Mouse (Mus musculus) midbrain, embryonic 15.5 days (tissue): ENCODE measurements around the gene Kcnip4. TPM values are rescaled to one million over a fixed set of nuclear protein-coding genes. Genes with fewer than 3 reads are reported as not detected.

ENCODE experiments used
- ATAC-seq: fragments of 200-750 bp; cut with Nextera tagmentation; replicated peaks from 2 replicates; pipeline ENCODE4 v1.8.0; 2017; ENCODE audit warnings: moderate TSS enrichment
- H3K27ac ChIP-seq: fragments of 300-500 bp; sonication (generic); 2 replicates; pipeline ENCODE4 v1.5.1; 2015; ENCODE audit warnings: mild to moderate bottlenecking, inconsistent platforms
- H3K27me3 ChIP-seq: fragments of 300-500 bp; sonication (generic); replicated peaks from 2 replicates; pipeline ENCODE4 v1.6.1; 2015; ENCODE audit warnings: inconsistent platforms
- H3K36me3 ChIP-seq: fragments of 300-500 bp; sonication (generic); replicated peaks from 2 replicates; pipeline ENCODE4 v1.6.1; 2015; ENCODE audit warnings: inconsistent platforms
- H3K4me1 ChIP-seq: fragments of 300-500 bp; sonication (generic); 2 replicates; pipeline ENCODE4 v1.6.1; 2015; ENCODE audit warnings: inconsistent platforms
- H3K4me2 ChIP-seq: fragments of 300-500 bp; sonication (generic); 2 replicates; pipeline ENCODE4 v1.6.1; 2015; ENCODE audit warnings: inconsistent platforms, mild to moderate bottlenecking, moderate library complexity
- H3K4me3 ChIP-seq: fragments of 300-500 bp; sonication (generic); 2 replicates; pipeline ENCODE4 v1.5.1; 2015; ENCODE audit warnings: mild to moderate bottlenecking, inconsistent platforms
- H3K9ac ChIP-seq: fragments of 300-500 bp; sonication (generic); 2 replicates; pipeline ENCODE4 v1.6.1; 2015; ENCODE audit warnings: mild to moderate bottlenecking, inconsistent platforms
- H3K9me3 ChIP-seq: fragments of 300-500 bp; sonication (generic); 2 replicates; pipeline ENCODE4 v1.6.1; 2016; ENCODE audit warnings: inconsistent platforms
- whole genome bisulfite sequencing: fragments of 180-500 bp; shearing (Covaris S2); methylation state at CpG from one replicate; pipeline ENCODE4 v1.1.7; 2015; ENCODE audit warnings: mixed read lengths; 5-methylcytosine and 5-hydroxymethylcytosine counted together
- polyA plus RNA-seq: library from polyadenylated mRNA; unstranded; fragments of >200 nt; fragmentation: Nextera tagmentation; extraction: Ambion mirVana; gene quantifications from 2 replicates; pipeline ENCODE4 v1.2.1, GENCODE M21; 2015

The Kcnip4 gene
- polyA plus RNA-seq, 1 experiment from 2014 or later: 17.6 TPM

- H3K27me3 ChIP-seq: no peaks in the 10 kb centered on the region
- peak overlapping the region; percentile 52 for H3K9ac ChIP-seq
- H3K4me3 ChIP-seq: peak overlapping the region; percentile 47
- no peaks in the 10 kb centered on the region for H3K36me3 ChIP-seq
- peaks cover 10% of the 10 kb centered on the region; the same call in 1 of the 2 replicates for H3K4me1 ChIP-seq
- H3K27ac ChIP-seq: peak overlapping the region; percentile 38; the same call in 1 of the 2 replicates
- ATAC-seq: peak; percentile 86
- 1% methylated on average over 12 of the region's 12 CpGs for WGBS
- peak overlapping the region; percentile 75 for H3K4me2 ChIP-seq
- no peaks in the 10 kb centered on the region for H3K9me3 ChIP-seq
Observed at GRCm38 (mm10) chr5:48599481-48600040, 925.1 kb downstream of the Kcnip4 start.

GRCm38 (mm10) chr5:48588014-48588413 lies 936.7 kb downstream of the Kcnip4 start:
- no peaks in the 10 kb centered on the region for H3K36me3 ChIP-seq
- H3K27ac ChIP-seq: no peak overlapping the region
- H3K9me3 ChIP-seq: no peaks in the 10 kb centered on the region
- no peaks in the 10 kb centered on the region for H3K4me1 ChIP-seq
- H3K4me3 ChIP-seq: no peak overlapping the region
- no peak overlapping the region for H3K9ac ChIP-seq
- no peak for ATAC-seq
- H3K4me2 ChIP-seq: no peak overlapping the region
- no peaks in the 10 kb centered on the region for H3K27me3 ChIP-seq

- no peaks in the 10 kb centered on the region for H3K4me1 ChIP-seq
- H3K9ac ChIP-seq: no peak overlapping the region
- H3K4me3 ChIP-seq: no peak overlapping the region
- no peak overlapping the region for H3K27ac ChIP-seq
- H3K36me3 ChIP-seq: no peaks in the 10 kb centered on the region
- H3K27me3 ChIP-seq: no peaks in the 10 kb centered on the region
- H3K9me3 ChIP-seq: no peaks in the 10 kb centered on the region
- no peak for ATAC-seq
- no peak overlapping the region for H3K4me2 ChIP-seq
- WGBS: 65% methylated on average over 1 of the region's 1 CpGs
Observed at GRCm38 (mm10) chr5:48583431-48583830, 941.3 kb downstream of the Kcnip4 start.

GRCm38 (mm10) chr5:48563996-48564587 lies 960.6 kb downstream of the Kcnip4 start:
- ATAC-seq: no peak
- Histone ChIP-seq H3K27me3 (no peaks in the 10 kb centered on the region), H3K4me1 (no peaks in the 10 kb centered on the region), H3K9me3 (no peaks in the 10 kb centered on the region), H3K36me3 (no peaks in the 10 kb centered on the region), H3K9ac (no peak overlapping the region), H3K4me2 (no peak overlapping the region), H3K27ac (no peak overlapping the region), H3K4me3 (no peak overlapping the region)
- 89% methylated on average over 3 of the region's 3 CpGs for WGBS

GRCm38 (mm10) chr5:48551753-48552152 lies 973.0 kb downstream of the Kcnip4 start:
- Histone ChIP-seq H3K9me3 (no peaks in the 10 kb centered on the region), H3K4me2 (no peak overlapping the region), H3K4me1 (no peaks in the 10 kb centered on the region), H3K9ac (no peak overlapping the region), H3K4me3 (no peak overlapping the region), H3K36me3 (no peaks in the 10 kb centered on the region), H3K27me3 (no peaks in the 10 kb centered on the region), H3K27ac (no peak overlapping the region)
- no peak for ATAC-seq
- WGBS: 74% methylated on average over 4 of the region's 4 CpGs

- WGBS: 87% methylated on average over 3 of the region's 3 CpGs
- Histone ChIP-seq H3K9me3 (no peaks in the 10 kb centered on the region), H3K27ac (no peak overlapping the region), H3K36me3 (no peaks in the 10 kb centered on the region), H3K27me3 (no peaks in the 10 kb centered on the region), H3K4me1 (no peaks in the 10 kb centered on the region), H3K4me3 (no peak overlapping the region), H3K9ac (no peak overlapping the region), H3K4me2 (no peak overlapping the region)
- no peak for ATAC-seq
Observed at GRCm38 (mm10) chr5:48545825-48546224, 978.9 kb downstream of the Kcnip4 start.

GRCm38 (mm10) chr5:48544784-48545734 lies 979.6 kb downstream of the Kcnip4 start:
- Histone ChIP-seq H3K4me2 (no peak overlapping the region), H3K9me3 (no peaks in the 10 kb centered on the region), H3K4me3 (no peak overlapping the region), H3K27ac (no peak overlapping the region), H3K27me3 (no peaks in the 10 kb centered on the region), H3K4me1 (no peaks in the 10 kb centered on the region), H3K9ac (no peak overlapping the region), H3K36me3 (no peaks in the 10 kb centered on the region)
- 19% methylated on average over 5 of the region's 5 CpGs for WGBS
- no peak for ATAC-seq

GRCm38 (mm10) chr5:48518035-48518434 lies 1006.7 kb downstream of the Kcnip4 start:
- Histone ChIP-seq H3K4me1 (no peaks in the 10 kb centered on the region), H3K9me3 (no peaks in the 10 kb centered on the region), H3K27me3 (no peaks in the 10 kb centered on the region), H3K4me2 (no peak overlapping the region), H3K9ac (no peak overlapping the region), H3K4me3 (no peak overlapping the region), H3K36me3 (no peaks in the 10 kb centered on the region), H3K27ac (no peak overlapping the region)
- no peak for ATAC-seq
- WGBS: 89% methylated on average over 4 of the region's 4 CpGs

- Histone ChIP-seq H3K27ac (no peak overlapping the region), H3K36me3 (no peaks in the 10 kb centered on the region), H3K9me3 (no peaks in the 10 kb centered on the region), H3K9ac (no peak overlapping the region), H3K4me1 (0 out of 2 replicates have a peak, but pooled peaks cover 4% of the 10 kb centered on the region), H3K4me3 (no peak overlapping the region), H3K27me3 (no peaks in the 10 kb centered on the region), H3K4me2 (no peak overlapping the region)
- no peak for ATAC-seq
- 50% methylated on average over 1 of the region's 1 CpGs for WGBS
Observed at GRCm38 (mm10) chr5:48513354-48513753, 1011.4 kb downstream of the Kcnip4 start.

- WGBS: 91% methylated on average over 1 of the region's 1 CpGs
- no peaks in the 10 kb centered on the region for H3K9me3 ChIP-seq
- H3K27ac ChIP-seq: no peak overlapping the region
- no peak overlapping the region for H3K4me3 ChIP-seq
- H3K9ac ChIP-seq: no peak overlapping the region
- no peaks in the 10 kb centered on the region for H3K27me3 ChIP-seq
- no peak overlapping the region for H3K4me2 ChIP-seq
- ATAC-seq: no peak
- 0 out of 2 replicates have a peak, but pooled peaks cover 4% of the 10 kb centered on the region for H3K4me1 ChIP-seq
- H3K36me3 ChIP-seq: no peaks in the 10 kb centered on the region
Observed at GRCm38 (mm10) chr5:48511357-48511756, 1013.4 kb downstream of the Kcnip4 start.

- H3K4me1 ChIP-seq: 0 out of 2 replicates have a peak, but pooled peaks cover 4% of the 10 kb centered on the region
- ATAC-seq: no peak
- H3K4me2 ChIP-seq: no peak overlapping the region
- H3K27ac ChIP-seq: no peak overlapping the region
- H3K9me3 ChIP-seq: no peaks in the 10 kb centered on the region
- H3K9ac ChIP-seq: no peak overlapping the region
- no peaks in the 10 kb centered on the region for H3K27me3 ChIP-seq
- no peaks in the 10 kb centered on the region for H3K36me3 ChIP-seq
- H3K4me3 ChIP-seq: no peak overlapping the region
- WGBS: 69% methylated on average over 12 of the region's 12 CpGs
Observed at GRCm38 (mm10) chr5:48510241-48510640, 1014.5 kb downstream of the Kcnip4 start.

GRCm38 (mm10) chr5:48509194-48509930 lies 1015.3 kb downstream of the Kcnip4 start:
- H3K9ac ChIP-seq: no peak overlapping the region
- no peak for ATAC-seq
- peak overlapping the region; percentile 6 for H3K4me2 ChIP-seq
- no peak overlapping the region for H3K4me3 ChIP-seq
- no peaks in the 10 kb centered on the region for H3K9me3 ChIP-seq
- 0 out of 2 replicates have a peak, but pooled peaks cover 4% of the 10 kb centered on the region for H3K4me1 ChIP-seq
- H3K27ac ChIP-seq: no peak overlapping the region
- H3K27me3 ChIP-seq: no peaks in the 10 kb centered on the region
- WGBS: 67% methylated on average over 18 of the region's 18 CpGs
- no peaks in the 10 kb centered on the region for H3K36me3 ChIP-seq
